Mouse (Mus musculus) spleen, adult 2 months (tissue): ENCODE measurements around the gene Gpc6.

ENCODE experiments used
- CTCF ChIP-seq: fragments of 200-500 bp; IDR thresholded peaks from 2 replicates; pipeline ENCODE4 v1.5.1; 2011; ENCODE audit warnings: mild to moderate bottlenecking, inconsistent platforms; ENCODE audit not compliant: insufficient read depth, insufficient read length, insufficient replicate concordance; ENCODE audit errors: extremely low read depth
- POLR2A ChIP-seq: fragments of 200-500 bp; IDR thresholded peaks from 2 replicates; pipeline ENCODE4 v1.6.1; 2011; ENCODE audit warnings: low read depth, low read length, inconsistent platforms

- TF ChIP-seq CTCF (no peak), POLR2A (no peak)
These were observed 375.9 kb downstream of the Gpc6 start for GRCm38 (mm10) chr14:117301019-117301418.
